Mouse (Mus musculus): ENCODE data around the gene Gm20388.

Gm20388 gene

DNA sequence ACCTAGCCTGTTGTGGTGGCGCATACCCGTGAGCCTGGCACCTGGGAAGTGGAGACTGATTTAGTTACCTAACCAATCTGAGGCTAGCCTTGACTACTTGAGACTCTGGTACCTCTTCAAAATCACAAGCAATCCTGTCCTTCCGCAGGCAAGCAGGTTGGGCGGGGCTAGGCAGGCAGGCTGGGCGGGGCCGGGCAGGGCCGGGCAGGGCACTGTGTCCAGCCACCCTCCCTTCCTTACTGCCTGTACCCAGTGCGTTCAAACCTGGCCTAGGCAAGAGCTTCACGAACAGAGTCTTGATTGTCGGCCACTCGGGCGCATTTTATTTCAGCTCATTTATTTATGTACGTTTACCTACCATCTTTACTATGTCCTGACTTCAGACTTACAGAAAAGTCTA lies 2949.2 kb downstream of the Gm20388 start:
- in situ Hi-C loops (cut with MboI, MseI), result no loop called here

DNA sequence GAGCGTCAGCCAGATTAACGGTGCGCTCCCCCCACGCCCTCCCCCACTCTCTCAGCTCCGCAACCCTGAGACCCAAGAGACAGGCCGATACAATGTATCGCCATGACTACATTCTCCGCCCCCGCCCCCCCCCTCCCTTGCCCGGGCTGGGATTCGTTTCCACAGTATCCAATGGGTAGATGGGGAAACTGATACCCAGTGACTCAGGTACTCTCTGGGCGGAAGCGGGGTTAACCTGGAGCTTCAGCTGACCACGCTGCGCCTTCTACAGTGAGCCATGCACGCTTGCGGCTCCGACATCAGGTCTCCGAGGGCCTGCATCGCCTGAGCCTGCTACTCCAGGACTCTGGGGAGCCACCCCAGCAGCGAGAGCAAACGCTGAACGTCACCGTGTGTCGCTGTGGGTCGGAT lies 2954.1 kb downstream of the Gm20388 start:
- in situ Hi-C loops (cut with MboI, MseI), result no loop called here

DNA sequence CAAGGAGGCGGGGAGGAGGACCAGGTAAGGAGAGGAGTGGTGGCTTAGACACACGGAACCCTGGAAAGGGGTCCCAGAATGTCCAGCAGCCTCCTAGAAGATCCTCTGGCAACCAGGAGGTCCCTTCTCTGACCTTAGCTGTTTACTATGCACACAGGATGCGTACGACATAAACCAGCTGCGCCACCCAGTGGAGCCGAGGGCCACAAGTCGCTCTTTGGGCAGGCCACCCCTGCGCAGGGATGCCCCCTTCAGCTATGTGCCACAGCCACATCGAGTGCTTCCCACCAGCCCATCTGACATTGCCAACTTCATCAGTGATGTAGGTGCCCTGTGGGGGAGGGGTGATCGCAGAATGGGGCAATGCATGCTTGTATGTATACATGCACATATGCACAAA lies 2954.8 kb downstream of the Gm20388 start:
- in situ Hi-C loops (cut with MboI, MseI), result no loop called here

DNA sequence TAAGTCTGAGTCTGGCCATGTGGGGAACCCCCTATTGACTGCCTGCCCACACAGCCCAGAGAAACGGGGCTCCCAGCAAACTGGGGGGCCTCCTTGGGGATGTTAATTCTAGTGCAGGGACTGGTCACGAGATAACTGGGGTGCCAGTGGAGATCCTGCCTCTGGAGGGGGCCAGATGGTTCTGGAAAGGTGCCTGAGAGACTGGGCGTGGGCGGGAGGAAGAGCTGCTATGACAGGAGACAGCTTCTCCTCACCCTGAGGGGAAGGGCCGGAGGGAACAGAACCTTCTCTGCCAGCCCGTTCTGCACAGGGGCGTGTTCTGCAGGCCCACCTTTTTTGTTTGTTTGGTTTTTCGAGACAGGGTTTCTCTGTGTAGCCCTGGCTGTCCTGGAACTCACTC lies 2955.6 kb downstream of the Gm20388 start:
- in situ Hi-C loops (cut with MboI, MseI), result no loop called here

DNA sequence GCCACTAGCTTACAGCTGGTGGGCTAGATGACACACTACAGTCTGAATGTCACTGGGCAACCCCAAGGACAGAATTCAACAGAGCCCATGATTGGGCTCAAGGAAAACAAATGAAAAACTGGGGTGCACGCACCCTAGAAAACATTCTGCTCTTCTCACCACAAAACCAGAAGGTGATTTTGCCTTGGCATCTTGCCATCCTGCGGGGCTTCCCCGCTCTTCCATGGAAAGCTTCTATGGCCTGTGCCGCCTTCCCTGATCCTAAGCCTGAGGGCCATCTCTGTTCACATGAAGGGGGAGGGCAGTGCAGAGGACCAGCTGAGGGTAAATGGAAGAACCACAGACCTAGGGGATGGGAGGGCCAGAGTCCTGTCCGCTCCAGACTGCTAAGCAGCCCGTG lies 2957.3 kb downstream of the Gm20388 start:
- in situ Hi-C loops (cut with MboI, MseI), result no loop called here

DNA sequence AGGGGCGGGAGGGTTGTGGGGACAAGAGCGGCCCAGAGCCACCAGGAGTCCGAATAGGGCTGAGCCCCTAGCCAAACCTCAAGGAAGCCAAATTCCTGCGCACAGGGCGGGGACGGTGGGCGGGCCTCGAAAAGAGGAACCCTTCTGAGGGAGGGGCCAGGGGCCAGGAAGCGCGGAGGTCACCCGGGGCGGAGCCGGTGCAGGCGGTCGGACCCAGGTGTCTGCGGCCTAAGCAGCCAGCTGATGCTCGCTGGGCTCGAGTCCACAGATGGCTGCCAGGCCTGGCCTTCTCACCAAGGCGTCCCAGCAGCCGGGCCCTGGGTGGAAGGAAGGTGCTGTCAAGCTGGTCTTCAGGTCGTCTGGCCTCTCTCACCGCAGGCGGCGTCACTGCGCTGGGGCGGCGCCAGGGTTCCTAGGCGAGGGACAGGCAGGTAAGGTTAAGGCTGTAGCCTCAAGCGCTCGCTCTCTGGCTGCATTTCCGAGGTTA lies 2959.8 kb downstream of the Gm20388 start:
- in situ Hi-C loops (cut with MboI, MseI), result no loop called here

DNA sequence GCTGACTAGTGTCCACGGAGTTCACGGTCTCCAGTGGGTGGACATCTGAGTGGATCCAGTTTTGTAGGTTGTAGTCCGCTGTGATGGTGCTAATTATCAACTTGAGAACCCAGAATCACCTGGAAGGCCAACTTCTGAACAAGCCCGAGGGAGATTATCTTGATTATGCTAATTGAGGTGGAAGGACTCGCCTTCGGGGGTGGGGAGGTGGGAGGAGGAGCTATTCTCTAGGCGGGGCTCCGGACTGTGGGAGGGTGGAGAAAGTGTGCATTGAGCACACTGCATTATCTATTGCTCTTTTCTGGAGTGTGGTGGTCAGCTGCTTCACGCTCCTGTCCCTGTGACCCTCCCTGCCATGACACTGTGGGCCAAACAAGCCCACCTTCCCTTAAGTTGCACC lies 2961.0 kb downstream of the Gm20388 start:
- in situ Hi-C loops (cut with MboI, MseI), result no loop called here

DNA sequence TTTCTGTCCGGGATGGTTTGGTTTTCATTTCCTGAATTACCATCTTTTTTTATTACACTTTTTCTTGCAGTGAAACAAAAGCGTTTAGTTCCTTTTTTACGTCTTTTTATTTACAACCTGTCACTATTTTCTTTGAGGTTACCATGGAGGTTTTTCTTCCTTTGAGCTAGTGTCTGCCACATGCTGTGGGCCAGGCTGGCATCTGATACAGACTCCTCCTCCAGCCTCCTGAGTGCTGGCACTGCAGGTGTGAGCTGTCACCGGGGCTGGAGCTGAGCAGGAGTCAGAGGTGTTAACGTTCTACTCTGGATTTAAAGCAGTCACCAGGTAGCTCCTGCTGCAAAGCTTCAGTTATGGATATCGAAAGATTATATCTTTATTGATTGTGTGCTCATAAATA lies 2962.5 kb downstream of the Gm20388 start:
- in situ Hi-C loops (cut with MboI, MseI), result no loop called here

DNA sequence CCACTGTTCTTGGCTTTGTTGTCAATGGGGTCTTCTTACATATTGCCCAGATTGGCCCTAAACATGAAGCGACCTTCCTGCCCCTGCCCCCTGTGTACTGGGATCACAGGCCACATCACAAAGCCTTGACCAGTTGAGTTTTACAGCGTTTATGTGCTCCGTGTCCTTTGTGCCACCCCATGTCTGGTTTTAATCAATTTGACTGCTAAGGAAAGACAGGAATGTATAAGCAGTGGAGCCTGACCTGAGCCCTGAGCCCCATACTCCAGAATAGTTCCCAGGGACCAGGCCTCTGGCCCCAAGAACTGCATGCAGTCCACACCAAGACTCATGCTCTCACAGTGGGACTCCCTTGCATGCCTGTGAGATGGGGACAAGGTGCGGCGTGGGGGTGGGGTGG lies 2964.5 kb downstream of the Gm20388 start:
- in situ Hi-C loops (cut with MboI, MseI), result no loop called here

DNA sequence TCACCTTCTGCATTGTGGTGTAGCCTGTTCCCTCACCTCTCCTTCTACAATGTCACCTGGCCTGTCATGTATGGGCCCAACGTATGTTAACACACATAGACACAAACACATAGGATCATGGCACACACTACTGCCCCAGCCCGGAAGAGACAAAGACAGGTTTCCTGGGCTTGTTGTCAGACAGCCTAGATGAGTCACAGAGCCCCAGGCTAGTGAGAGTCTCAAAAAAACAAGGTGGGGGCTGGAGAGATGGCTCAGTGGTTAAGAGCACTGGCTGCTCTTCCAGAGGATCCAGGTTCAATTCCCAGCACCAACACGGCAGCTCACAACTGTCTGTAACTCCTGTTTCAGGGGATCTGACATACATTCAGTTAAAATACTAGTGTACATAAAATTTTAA lies 2967.6 kb downstream of the Gm20388 start:
- in situ Hi-C loops (cut with MboI, MseI), result no loop called here

DNA sequence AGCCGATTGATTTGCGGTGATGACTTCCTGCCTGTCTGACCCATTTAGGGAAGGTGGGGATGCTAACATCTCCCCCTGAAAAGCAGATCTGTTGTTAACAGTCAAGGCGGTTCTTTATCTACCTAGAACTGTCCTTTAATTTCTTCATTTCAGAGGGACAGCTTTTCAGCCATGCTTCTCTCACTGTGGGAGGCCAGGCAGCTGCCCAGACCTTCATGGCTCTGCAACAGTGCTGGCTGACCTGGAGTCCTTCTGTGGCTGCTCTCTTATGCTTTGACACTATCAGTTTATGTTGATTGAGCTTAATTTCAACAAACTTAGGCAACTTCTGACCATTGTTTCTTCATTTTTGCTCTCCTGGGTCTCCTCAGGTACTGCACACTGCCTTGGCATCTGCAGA lies 2969.7 kb downstream of the Gm20388 start:
- in situ Hi-C loops (cut with MboI, MseI), result no loop called here

DNA sequence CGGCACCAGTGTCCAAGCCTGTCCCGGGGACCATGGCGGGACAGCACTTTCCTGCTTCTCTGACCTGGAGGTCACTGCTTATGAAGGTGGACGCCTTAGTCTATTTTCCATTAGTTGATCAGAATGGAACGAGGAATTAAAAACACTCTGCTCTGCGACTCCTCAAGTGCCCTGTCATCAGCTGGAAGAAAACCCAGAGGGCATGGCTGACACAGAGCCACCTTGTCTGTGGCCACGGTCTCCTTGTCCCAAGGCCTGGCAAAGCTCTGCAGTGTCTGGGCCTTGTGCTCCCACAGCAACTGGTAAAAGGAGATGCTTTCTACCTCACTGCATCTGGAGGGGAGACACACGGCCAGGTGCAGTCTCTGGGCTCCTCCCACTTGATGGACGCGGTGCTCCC lies 2973.0 kb downstream of the Gm20388 start:
- in situ Hi-C loops (cut with MboI, MseI), result no loop called here

DNA sequence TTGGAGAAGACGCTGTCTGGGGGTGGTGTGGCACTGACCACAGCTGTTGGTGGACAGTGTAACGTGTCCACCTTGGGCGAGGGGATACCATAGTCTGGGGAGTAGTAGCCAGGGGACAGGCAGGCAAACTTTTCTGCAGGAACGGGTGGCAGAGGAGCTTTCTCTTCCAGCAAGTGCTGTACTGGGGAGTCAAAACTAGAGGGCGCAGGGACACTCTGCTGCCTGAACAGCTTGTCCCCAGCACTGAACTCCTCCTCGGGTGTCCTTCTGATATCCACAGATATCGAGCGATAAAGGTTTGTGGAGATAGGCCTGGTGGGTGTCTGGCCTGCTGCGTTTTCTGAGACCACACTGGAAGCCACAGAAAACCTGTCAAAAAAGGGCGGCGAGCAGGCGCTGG lies 2980.8 kb downstream of the Gm20388 start:
- in situ Hi-C loops (cut with MboI, MseI), result no loop called here

DNA sequence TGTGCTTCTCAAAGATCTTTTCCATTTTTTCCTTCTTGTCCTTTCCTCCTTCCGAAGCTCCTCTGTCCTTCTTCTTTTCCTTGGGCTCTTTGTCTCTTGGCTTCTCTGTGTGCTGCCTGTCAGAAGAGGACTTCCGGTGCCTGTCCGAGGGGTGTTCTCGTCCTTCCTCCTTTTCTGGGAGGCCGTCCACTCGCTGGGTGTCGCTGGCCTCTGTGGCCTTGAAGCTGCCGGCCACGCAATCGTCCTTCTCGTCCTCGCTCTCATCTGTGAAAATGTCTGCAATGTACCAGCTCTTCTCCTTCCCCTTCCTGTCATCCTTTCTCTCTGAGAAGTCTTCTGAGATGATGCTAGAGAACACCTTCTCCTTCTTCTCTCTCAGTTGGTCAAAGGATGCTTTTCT lies 2982.8 kb downstream of the Gm20388 start:
- in situ Hi-C loops (cut with MboI, MseI), result no loop called here

DNA sequence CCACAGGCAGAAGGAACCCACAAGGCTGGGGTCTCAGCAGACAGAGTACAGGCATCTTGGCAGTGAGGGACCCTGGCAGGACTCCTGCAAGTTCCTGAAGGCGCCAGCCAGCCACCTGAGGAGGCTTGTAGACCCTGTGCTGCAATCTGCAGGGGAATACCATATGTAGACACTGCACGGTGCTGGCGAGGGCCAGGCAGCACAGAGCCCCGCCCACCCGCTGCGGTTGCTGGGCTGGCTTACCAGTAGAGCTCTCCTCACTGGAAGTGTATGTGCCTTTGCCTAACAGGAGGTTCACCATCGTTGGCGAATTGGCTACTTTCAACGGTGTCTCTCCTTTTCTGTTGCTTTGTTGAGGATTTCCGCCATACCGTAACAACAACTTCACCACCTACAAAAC lies 2985.7 kb downstream of the Gm20388 start:
- in situ Hi-C loops (cut with MboI, MseI), result no loop called here

DNA sequence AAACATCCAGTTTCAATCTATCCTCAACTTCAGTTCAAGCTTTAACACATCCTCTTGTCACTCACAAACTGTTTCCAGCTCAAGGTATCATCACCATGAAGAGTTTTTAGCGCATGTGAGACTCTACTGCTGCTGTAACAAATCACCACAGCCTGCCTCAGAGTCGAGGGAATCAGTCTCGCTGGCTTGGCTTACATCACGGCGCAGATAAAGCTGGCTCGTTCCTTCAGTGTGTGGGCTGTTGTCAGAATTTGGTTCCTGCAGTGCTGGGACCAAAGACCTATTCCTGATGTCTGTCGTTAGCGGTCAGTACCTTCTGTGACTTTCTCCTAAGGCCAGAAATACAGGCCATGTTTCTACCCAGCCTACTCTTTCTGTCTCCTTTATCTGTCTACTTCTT lies 2986.6 kb downstream of the Gm20388 start:
- in situ Hi-C loops (cut with MboI, MseI), result no loop called here

DNA sequence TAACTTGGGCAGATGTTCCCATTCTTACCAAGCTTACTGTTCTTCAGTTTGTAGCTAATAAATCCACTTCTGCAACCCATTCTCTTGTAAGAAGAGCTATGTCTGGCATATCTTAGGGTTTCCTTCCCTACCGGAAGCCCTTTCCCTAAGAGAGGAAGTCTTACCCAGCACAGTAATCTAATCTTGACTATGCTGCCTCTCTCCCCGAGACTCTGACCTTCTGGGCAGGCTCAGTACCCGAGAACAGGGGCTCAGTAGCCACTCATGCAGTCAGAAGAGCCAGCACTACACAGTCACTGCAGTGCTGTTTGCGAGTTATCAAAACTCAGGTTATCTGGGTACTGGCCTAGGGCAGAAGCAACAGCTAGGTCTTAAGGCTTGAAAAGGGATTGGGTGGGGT lies 2987.4 kb downstream of the Gm20388 start:
- in situ Hi-C loops (cut with MboI, MseI), result no loop called here

DNA sequence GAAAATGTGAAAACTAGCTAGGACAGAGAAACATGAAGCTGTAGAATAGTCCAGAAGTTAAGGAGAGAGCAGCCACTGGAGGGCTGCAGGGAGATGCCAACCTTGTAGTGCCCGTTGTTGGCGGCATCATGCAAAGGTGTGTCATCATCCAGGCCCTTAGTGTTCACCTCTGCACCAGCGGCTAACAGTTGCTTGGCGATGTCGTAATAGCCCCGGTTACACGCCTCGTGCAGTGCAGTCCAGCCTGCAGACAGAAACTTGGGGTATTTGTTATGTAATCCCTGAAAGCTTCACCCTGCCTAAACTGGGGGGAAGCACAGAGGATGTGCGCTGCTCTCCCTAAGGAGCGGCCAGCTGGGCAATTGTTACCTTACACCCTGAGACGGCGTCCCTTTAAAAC lies 2987.8 kb downstream of the Gm20388 start:
- in situ Hi-C loops (cut with MboI, MseI), result no loop called here

DNA sequence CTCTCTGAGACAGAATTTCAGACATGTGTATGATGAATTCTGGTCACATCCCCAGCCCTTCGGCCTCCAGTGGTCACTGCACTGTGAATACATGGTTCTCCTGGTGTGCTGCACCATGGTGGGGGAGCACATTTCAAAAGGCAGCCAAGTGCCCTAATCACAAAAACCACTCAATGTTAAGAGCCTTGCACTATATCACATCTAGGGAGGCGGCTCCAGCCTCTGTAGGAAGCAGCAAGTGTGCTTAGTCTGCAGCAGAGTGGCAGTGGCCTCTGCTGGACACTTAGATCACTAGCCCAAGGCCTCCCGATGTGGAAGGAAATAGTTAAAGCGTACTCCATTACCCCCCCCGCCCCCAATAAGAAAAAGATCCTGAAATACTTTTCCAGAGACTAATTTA lies 2988.4 kb downstream of the Gm20388 start:
- in situ Hi-C loops (cut with MboI, MseI), result no loop called here

DNA sequence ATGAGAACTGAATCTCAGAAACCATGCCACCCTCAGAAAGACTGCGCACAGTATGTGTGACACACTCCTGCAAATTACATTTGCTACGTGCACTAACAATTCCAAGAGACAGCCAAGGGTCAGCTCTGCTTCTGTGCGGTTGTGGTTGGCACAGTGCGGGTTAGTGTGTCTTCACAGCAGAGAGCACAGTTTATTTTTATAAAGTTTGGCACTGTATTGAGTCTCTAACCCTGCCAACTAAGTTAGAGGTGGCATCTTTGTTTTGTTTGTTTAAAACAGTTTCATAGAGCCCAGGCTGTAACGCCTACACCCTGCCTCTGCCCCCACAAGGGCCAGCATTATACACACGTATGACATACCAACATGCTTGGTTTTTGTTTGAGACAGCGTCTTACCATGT lies 2990.8 kb downstream of the Gm20388 start:
- in situ Hi-C loops (cut with MboI, MseI), result no loop called here

DNA sequence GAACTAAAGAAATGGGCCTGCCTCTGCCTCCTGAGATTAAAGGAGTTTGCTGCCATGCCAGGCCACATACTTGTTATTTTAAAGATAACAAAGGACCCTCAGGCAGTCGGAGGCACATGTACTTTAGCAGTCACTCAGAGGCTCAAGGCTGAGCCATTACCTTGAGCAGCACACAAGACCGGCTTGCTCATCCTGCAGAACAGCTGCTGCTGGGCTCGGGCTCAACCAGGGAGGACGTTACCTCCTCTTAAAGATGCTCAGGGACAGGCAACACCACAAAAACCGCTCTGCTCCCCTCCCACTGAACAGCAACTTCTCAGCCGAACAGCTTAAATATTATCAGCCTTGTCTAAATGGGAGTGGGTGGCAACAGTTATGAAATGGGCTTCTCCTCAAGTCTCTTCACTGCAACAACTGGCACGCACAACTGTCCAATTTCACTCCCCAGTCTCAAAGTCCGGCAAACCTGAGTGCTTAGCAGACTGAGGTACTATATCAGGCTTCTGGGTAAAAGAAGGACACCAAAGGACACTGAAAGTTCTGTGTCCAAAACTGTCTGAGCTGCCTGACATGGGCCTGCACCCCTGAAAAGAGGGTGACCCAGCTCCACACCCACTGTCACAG lies 2991.4 kb downstream of the Gm20388 start:
- in situ Hi-C loops (cut with MboI, MseI), result no loop called here

DNA sequence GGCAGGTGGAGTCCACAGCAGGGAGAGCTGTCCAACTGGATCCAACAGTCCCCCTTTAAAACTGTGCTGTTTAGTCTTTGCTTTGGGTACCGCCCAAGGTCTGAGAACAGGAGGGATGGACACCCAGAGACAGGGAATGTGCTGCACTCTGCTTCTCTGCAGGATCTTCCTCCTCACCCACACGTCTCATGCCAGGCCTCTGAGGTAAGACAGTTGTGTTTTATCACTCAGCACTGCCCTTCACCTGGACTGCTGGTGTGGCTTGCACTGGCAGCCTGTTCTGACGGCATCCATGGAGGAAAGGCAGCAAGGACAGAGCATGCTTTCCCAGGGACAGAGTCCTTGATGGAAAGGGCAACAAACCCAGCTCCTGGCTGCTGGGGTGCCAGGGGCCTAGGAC lies 2991.9 kb downstream of the Gm20388 start:
- in situ Hi-C loops (cut with MboI, MseI), result no loop called here

DNA sequence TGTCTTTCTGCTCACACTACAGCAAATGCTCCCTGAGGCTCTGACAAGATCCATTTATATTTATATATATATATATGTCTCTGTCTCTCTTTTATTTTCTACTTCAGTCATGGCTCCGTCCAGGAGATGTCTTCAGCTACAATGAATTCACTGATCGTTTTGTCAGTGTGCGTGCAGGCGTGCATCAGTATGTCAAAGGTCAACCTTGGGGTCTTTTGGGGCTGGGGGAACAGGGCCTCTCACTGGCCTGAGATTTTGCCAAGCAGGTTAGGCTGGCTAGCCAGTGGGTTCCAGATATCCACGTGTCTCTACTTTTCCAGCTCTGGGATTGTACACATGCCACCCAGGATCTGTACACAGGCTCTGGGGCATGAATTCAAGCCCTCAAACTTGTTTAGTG lies 2992.4 kb downstream of the Gm20388 start:
- in situ Hi-C loops (cut with MboI, MseI), result no loop called here

DNA sequence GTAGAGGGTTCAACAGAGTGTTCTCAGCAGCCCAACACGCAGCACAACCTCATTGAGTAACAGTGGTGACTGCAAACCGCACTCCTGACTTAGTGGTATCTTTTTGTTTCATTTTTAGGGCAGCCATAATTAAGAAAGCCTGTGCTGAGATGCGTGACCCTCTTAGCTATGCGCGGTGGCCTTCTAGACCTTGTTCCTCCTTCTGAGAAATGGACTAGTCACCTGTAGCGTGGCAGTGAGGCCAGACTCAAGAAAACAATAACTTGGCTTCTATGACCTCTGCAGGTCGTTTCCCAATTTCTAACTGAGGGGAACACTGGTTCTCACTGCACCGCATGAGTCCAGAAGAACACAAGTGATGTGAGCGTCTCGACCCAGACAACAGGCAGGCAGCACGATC lies 2993.9 kb downstream of the Gm20388 start:
- in situ Hi-C loops (cut with MboI, MseI), result no loop called here

Measured in T-helper 1 cell (primary cell).